Mouse (Mus musculus) limb, embryonic 12.5 days (tissue): Measurements from ENCODE around the gene Tgif2. TPM values are rescaled to one million over a fixed set of nuclear protein-coding genes. Genes with fewer than 3 reads are reported as not detected.
A peak's percentile ranks its signal among the peaks of the same experiment; 100 is the strongest.
"Not testable (repeated sequence)": the region's sequence is repeated elsewhere in the genome, so short reads cannot be mapped to it uniquely, and the experiment has no call there.

Experiments
- ATAC-seq: fragments of 200-750 bp; cut with Nextera tagmentation; 2 replicates; pipeline ENCODE4 v1.8.0; 2017; ENCODE audit warnings: low read depth, moderate TSS enrichment; ENCODE audit not compliant: insufficient number of reproducible peaks, insufficient read depth, low FRiP score, low TSS enrichment
- H3K27ac ChIP-seq: fragments of 300-500 bp; sonication (generic); 2 replicates; pipeline ENCODE4 v1.5.1; 2016; ENCODE audit warnings: mild to moderate bottlenecking, moderate library complexity
- H3K27me3 ChIP-seq: fragments of 300-500 bp; sonication (generic); 2 replicates; pipeline ENCODE4 v1.6.1; 2016; ENCODE audit warnings: mild to moderate bottlenecking, moderate library complexity
- H3K36me3 ChIP-seq: fragments of 300-500 bp; sonication (generic); 2 replicates; pipeline ENCODE4 v1.6.1; 2016; ENCODE audit warnings: mild to moderate bottlenecking, moderate library complexity
- H3K4me1 ChIP-seq: fragments of 300-500 bp; sonication (generic); replicated peaks from 2 replicates; pipeline ENCODE4 v1.6.1; 2016
- H3K4me2 ChIP-seq: fragments of 300-500 bp; sonication (generic); 2 replicates; pipeline ENCODE4 v1.6.1; 2016; ENCODE audit warnings: mild to moderate bottlenecking, moderate library complexity
- H3K4me3 ChIP-seq: fragments of 300-500 bp; sonication (generic); replicated peaks from 2 replicates; pipeline ENCODE4 v1.5.1; 2016; ENCODE audit warnings: mild to moderate bottlenecking
- H3K9ac ChIP-seq: fragments of 300-500 bp; sonication (generic); replicated peaks from 2 replicates; pipeline ENCODE4 v1.6.1; 2016; ENCODE audit warnings: mild to moderate bottlenecking, moderate library complexity
- H3K9me3 ChIP-seq: fragments of 300-500 bp; sonication (generic); 2 replicates; pipeline ENCODE4 v1.6.1; 2016; ENCODE audit warnings: mild to moderate bottlenecking, moderate library complexity
- WGBS: fragments of 180-500 bp; shearing (Covaris S2); methylation state at CpG from one replicate; pipeline ENCODE4 v1.1.7; 2016; 5-methylcytosine and 5-hydroxymethylcytosine counted together
- polyA plus RNA-seq: library from polyadenylated mRNA; unstranded; fragments of >200 nt; fragmentation: Nextera tagmentation; extraction: Ambion mirVana; gene quantifications from 2 replicates; pipeline ENCODE4 v1.2.1, GENCODE M21; 2016

The Tgif2 gene
- 83.6 and 89.8 TPM in 2 replicates for polyA plus RNA-seq

- H3K9ac ChIP-seq: peak within 1 kb of the TSS; percentile 95
- ATAC-seq: peak; percentile 87
- WGBS: under 1% methylated on average over 60 of the region's 61 CpGs
- H3K4me1 ChIP-seq: peaks cover 45% of the 10 kb centered on the region
- H3K27ac ChIP-seq: peak within 1 kb of the TSS; percentile 97
- peak within 1 kb of the TSS; percentile 88 for H3K4me3 ChIP-seq
- peak within 1 kb of the TSS; percentile 92 for H3K4me2 ChIP-seq
- H3K27me3 ChIP-seq: no peaks in the 10 kb centered on the region
- H3K36me3 ChIP-seq: peaks cover 36% of the 10 kb centered on the region
- no peaks in the 10 kb centered on the region for H3K9me3 ChIP-seq
Measured at GRCm38 (mm10) chr2:156839319-156840191, at the start of gene Tgif2. Gene Tgif2, plus strand, starts transcription at chr2:156840007.

- Histone ChIP-seq H3K27ac (no peak overlapping the region), H3K9ac (no peak overlapping the region), H3K4me3 (no peak overlapping the region), H3K9me3 (no peaks in the 10 kb centered on the region), H3K36me3 (no peaks in the 10 kb centered on the region), H3K27me3 (no peaks in the 10 kb centered on the region), H3K4me1 (0 out of 2 replicates have a peak, but pooled peaks cover 3% of the 10 kb centered on the region), H3K4me2 (no peak overlapping the region)
- ATAC-seq: no peak
- 71% methylated on average over 1 of the region's 1 CpGs for WGBS
Measured at GRCm38 (mm10) chr2:156798516-156798915, 41.3 kb upstream of the Tgif2 start.

DNA sequence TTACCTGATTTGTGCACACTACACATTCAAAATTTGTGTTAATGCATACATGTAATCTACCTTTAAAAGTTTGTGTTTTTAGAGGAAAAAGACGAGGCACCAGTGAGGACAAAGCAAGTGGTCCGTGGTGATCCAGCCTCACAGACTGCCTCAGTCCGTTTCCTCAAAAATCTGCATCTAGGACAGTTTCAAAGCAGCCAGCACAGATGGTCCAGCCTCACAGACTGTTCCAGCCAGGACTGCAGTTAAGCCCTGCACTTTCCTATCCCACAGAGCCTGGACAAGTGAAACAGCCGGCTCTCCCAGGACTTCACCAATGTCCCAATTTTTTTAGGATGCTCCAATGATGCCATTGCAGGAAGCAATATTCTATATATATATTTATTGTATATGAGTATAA is 38.8 kb upstream of the Tgif2 start:
- Histone ChIP-seq H3K4me2 (no peak overlapping the region), H3K4me3 (no peak overlapping the region), H3K9me3 (no peaks in the 10 kb centered on the region), H3K36me3 (no peaks in the 10 kb centered on the region), H3K9ac (no peak overlapping the region), H3K4me1 (0 out of 2 replicates have a peak, but pooled peaks cover 3% of the 10 kb centered on the region), H3K27ac (no peak overlapping the region), H3K27me3 (no peaks in the 10 kb centered on the region)
- ATAC-seq: no peak
- WGBS: 65% methylated on average over 4 of the region's 4 CpGs

DNA sequence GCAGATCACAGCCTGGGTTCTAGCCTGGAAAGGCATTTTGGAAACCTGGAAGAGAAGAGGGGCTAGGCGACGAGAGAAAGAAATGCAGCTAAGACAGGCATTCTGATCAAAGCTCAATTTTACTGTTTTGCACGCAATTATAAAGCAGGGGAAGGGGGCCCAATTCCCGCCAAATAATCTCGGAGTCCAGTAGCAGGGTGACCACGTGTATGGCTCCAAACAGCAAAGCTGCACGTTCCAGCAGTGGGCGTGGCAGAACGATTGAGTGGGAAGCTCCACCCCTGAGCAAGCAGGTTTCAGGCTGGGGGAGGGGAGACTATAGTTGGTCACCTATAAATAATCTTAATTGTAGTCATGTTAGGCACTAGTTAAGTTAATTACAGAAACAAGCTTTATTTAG is 37.7 kb upstream of the Tgif2 start:
- WGBS: 47% methylated on average over 9 of the region's 9 CpGs
- H3K9me3 ChIP-seq, ATAC-seq, H3K4me1 ChIP-seq, H3K9ac ChIP-seq, H3K27ac ChIP-seq, H3K4me3 ChIP-seq, H3K27me3 ChIP-seq, H3K36me3 ChIP-seq, H3K4me2 ChIP-seq: not testable (repeated sequence)

GRCm38 (mm10) chr2:156803698-156804372 is 36.0 kb upstream of the Tgif2 start:
- WGBS: 65% methylated on average over 4 of the region's 4 CpGs

DNA sequence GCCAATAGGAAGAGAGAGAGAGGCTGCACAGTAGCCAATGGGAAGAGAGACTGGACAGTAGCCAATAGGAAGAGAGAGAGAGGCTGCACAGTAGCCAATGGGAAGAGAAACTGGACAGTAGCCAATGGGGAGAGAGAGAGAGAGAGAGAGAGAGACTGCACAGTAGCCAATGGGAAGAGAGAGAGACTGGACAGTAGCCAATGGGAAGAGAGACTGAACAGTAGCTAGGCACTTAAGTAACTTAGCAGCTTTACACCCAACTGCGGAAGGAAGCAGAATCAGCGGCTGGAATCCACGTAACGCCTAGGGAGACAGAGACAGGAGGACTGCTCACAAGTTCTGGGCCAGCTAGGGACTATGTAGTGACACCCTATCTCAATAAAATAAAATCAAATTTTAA is 35.2 kb upstream of the Tgif2 start:
- Histone ChIP-seq H3K27ac (no peak overlapping the region), H3K4me1 (peaks cover 2% of the 10 kb centered on the region; the same call in 1 of the 2 replicates), H3K4me2 (no peak overlapping the region), H3K9me3 (no peaks in the 10 kb centered on the region), H3K4me3 (no peak overlapping the region), H3K36me3 (no peaks in the 10 kb centered on the region), H3K27me3 (no peaks in the 10 kb centered on the region), H3K9ac (no peak overlapping the region)
- 90% methylated on average over 4 of the region's 4 CpGs for WGBS
- no peak for ATAC-seq

More at GRCm38 (mm10) chr2:156803698-156804372, 36.0 kb upstream of the Tgif2 start:
- Histone ChIP-seq H3K36me3 (no peaks in the 10 kb centered on the region), H3K4me2 (no peak overlapping the region), H3K4me3 (no peak overlapping the region), H3K27ac (no peak overlapping the region), H3K4me1 (0 out of 2 replicates have a peak, but pooled peaks cover 3% of the 10 kb centered on the region), H3K9ac (no peak overlapping the region), H3K9me3 (no peaks in the 10 kb centered on the region), H3K27me3 (no peaks in the 10 kb centered on the region)
- ATAC-seq: no peak

- Histone ChIP-seq H3K27ac (no peak overlapping the region), H3K9me3 (no peaks in the 10 kb centered on the region)
Measured at GRCm38 (mm10) chr2:156806886-156807285, 32.9 kb upstream of the Tgif2 start.

DNA sequence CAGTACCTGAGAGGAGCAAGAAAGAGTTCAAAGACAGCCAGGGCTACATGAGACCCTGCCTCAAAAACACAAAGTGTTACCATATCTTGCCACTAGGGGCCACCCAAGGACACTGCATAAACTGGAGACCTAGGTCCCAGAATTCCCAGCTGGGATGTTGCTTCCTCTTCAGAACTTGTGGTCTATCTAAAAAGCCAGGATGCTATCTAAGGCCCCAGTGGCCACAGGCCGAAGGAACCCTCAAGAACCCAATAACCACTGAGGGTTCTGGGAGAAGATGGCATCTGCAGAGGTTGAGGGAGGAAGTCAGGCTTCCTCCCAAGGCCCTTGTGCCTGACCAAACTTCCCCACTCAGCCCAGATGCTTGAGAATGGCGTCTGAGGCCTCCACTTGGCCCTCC is 30.2 kb upstream of the Tgif2 start:
- no peak for ATAC-seq
- H3K4me2 ChIP-seq: no peak overlapping the region
- 51% methylated on average over 2 of the region's 2 CpGs for WGBS
- no peaks in the 10 kb centered on the region for H3K27me3 ChIP-seq
- H3K36me3 ChIP-seq: no peaks in the 10 kb centered on the region
- no peak overlapping the region for H3K4me3 ChIP-seq
- no peak overlapping the region for H3K27ac ChIP-seq
- H3K9me3 ChIP-seq: no peaks in the 10 kb centered on the region
- no peak overlapping the region for H3K9ac ChIP-seq
- H3K4me1 ChIP-seq: peaks cover 16% of the 10 kb centered on the region

More at GRCm38 (mm10) chr2:156806886-156807285, 32.9 kb upstream of the Tgif2 start:
- no peak for ATAC-seq
- no peak overlapping the region for H3K9ac ChIP-seq
- H3K4me2 ChIP-seq: no peak overlapping the region
- no peaks in the 10 kb centered on the region for H3K36me3 ChIP-seq
- no peaks in the 10 kb centered on the region for H3K27me3 ChIP-seq
- no peak overlapping the region for H3K4me3 ChIP-seq
- H3K4me1 ChIP-seq: no peaks in the 10 kb centered on the region; the same call in 1 of the 2 replicates
- 69% methylated on average over 6 of the region's 6 CpGs for WGBS

- WGBS: 90% methylated on average over 10 of the region's 10 CpGs
- Histone ChIP-seq H3K36me3 (no peaks in the 10 kb centered on the region), H3K27me3 (no peaks in the 10 kb centered on the region), H3K27ac (no peak overlapping the region), H3K4me1 (peaks cover 27% of the 10 kb centered on the region), H3K4me2 (no peak overlapping the region), H3K9me3 (no peaks in the 10 kb centered on the region), H3K9ac (no peak overlapping the region), H3K4me3 (no peak overlapping the region)
- no peak for ATAC-seq
Measured at GRCm38 (mm10) chr2:156810716-156811115, 29.1 kb upstream of the Tgif2 start.

DNA sequence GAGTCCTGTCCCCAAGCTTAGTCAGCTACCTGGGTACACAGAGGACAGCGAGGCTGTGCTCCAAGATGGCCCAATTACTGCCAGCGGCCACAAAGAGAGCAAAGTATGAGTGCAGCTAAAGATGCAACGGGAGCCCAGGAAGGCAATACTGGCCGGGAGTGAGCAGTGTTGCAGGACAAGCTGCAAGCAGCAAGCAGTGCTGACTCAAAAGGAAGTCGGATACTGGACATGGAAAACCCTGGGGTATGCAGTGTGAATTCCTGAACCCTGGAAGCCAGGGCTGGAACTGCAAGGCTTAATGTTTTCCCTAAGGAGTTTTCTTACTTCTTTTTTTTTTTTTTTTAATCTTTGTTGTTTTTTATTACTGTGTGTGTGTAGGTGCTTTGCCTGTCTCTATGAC is 28.3 kb upstream of the Tgif2 start:
- Histone ChIP-seq H3K4me1 (peaks cover 29% of the 10 kb centered on the region), H3K4me2 (no peak overlapping the region), H3K9me3 (no peaks in the 10 kb centered on the region), H3K9ac (no peak overlapping the region), H3K36me3 (no peaks in the 10 kb centered on the region), H3K4me3 (no peak overlapping the region), H3K27ac (no peak overlapping the region), H3K27me3 (no peaks in the 10 kb centered on the region)
- no peak for ATAC-seq
- 68% methylated on average over 5 of the region's 5 CpGs for WGBS

DNA sequence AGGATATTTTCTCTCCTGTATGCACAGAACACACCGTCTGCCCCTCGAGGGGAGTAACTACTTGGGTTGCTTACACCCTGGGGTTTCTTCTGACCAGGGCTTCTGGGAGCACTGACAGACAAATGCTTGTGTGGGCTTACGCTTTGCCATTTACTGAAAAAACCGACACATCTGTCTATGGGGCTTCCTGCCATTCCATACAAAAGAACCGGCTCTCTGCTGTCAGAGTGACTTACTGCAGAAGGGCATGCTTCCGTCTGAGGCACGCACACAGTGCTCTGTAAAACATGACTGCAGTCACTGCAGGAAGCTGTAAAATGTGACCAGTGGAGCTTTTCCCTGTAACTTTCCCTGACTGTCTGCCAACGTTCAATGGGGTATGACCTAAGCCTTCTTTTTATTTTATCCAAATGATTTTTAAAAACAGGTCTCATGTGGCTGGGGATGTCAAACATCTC is 25.4 kb upstream of the Tgif2 start:
- Histone ChIP-seq H3K27me3 (no peaks in the 10 kb centered on the region), H3K9ac (0 out of 2 replicates have a peak overlapping the region, but pooled peaks have one; percentile 12), H3K36me3 (no peaks in the 10 kb centered on the region), H3K9me3 (no peaks in the 10 kb centered on the region), H3K27ac (peak overlapping the region; percentile 57), H3K4me2 (0 out of 2 replicates have a peak overlapping the region, but pooled peaks have one; percentile 13), H3K4me1 (peaks cover 29% of the 10 kb centered on the region), H3K4me3 (no peak overlapping the region)
- no peak for ATAC-seq
- WGBS: 8% methylated on average over 8 of the region's 8 CpGs
